Mouse (Mus musculus) kidney, adult 9 months (tissue): ENCODE measurements at regions not wholly inside any gene's neighbourhood (a gene's known extent, or its start where the extent isn't known, plus 50 kb on each side); places are given as distances from the start of the nearest gene placed in this dataset.
"Not testable (repeated sequence)": the region's sequence is repeated elsewhere in the genome, so short reads cannot be mapped to it uniquely, and the experiment has no call there.

Experiments used
- DNase-seq: peaks from one replicate; pipeline ENCODE4 v3.0.0; 2022

DNA sequence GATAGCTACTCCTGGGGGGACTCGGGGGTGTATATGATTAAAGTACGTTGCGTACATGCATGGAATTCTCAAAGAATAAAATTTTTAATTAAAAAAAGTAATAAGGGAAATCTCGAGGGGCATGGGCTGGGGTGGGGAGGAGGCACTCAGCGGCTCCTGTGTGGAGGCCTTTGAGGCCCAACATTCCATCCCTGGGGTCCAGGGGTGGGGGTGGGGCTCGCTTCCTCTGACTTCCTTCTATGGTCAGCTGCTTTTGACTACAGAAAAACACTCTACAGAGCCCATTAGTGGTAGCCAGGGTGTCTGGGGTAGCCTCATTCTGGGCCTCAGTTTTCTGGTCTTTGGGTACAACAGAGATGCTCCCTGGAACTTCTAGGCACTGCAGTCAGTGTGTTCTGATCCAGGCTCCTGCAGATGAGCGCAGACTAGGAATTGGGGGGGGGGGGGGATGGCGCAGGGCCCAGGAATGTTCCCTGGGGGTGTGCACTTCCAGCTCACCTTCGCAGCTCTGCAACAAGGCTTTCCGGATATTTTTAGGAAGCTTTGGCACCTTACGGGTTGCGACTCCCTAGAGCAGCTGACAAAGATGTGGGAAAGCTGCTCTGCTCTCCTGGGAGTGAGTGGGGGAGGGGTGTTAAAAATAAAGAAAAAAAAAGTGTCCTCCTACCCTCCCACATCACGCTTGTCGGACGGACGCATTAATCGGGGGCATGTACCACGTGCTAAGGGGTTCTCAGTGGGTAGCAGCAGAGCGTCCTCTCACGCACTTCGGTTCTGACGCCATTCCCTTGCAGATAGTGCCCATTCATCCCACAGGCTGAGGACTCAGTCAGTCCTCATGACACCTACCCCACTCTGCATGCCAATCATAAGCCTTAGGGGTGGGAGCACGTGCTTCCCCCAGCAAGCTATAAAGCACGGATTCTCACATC, 89.1 kb downstream of the Rhob start:
- no peak for DNase-seq

DNA sequence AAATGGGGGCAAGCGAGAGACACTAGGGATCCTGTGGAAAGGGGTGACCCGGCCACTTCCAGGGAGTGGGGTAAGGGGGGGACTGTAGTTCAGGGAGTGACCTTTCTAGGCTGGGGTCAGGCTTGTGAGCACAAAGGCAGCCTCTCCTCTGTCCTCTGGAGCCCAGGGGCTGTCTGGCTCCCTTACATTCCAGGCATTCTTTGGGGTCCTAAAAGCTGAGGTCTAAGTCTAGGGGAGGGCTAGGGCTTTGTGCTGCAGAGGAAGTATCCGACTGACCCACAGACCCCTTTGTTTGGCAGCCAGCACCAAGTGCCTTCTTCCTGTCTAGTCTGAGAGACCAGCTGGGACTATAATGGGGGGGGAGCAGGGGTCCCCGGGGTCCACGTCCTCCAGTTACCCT, 88.9 kb downstream of the Hs1bp3 start:
- no peak for DNase-seq

DNA sequence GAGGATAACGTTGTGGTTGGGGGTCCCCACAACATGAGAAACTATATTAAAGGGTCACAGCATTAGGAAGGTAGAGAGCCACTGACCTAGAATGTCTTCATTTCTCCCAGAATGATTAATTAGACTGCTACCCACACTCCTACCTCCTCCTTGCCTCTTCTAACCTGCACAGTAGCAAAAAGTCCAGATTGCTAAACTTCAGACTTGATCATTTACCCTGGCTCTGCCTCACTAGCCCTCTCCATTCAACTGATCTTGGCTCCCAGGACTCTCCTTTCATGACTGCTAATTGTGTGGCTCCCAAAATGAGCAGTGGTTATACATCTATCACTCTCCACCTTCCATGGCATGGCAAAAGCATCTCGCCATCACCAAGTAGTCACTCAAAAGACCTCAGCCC, 88.1 kb downstream of the Hs1bp3 start:
- DNase-seq = peak; percentile 67

DNA sequence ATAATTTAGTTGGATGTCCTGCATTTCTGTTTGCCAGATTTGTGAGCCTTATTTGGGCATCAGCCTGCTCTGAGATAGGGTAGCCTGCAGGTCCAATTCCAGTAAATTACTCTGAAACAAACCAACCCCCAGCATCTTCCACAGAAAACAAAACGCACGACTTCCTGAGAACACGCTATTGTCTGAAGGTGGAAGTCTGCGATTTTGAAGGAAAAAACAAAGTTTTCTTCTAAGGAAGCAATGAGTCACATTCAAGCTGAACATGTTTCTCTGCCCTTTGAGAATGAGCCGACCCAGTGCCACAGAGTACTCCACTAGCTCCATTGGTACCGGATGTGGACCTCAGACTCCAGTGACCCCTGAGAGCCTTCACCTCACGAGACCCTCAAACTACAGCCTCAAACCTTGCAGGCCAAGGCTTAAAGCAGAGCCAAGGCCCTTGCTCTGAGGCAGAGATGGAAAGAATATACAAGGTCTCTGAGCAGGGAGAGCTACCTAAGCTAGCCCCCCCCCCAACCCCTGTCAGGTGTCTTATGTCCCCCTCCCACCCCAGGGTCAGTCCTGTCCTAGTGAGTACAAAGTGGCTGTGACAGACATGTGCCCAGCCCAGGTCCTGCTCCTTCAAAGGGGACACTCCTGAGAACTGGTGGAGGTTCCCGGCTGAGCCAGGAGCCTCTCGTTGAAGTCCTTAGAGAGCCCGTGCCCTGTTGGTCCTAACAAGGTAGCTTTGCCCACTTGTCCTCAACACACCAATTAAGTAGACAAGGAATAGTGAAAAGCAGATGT, 87.3 kb downstream of the Hs1bp3 start:
- peak; percentile 57 for DNase-seq

DNA sequence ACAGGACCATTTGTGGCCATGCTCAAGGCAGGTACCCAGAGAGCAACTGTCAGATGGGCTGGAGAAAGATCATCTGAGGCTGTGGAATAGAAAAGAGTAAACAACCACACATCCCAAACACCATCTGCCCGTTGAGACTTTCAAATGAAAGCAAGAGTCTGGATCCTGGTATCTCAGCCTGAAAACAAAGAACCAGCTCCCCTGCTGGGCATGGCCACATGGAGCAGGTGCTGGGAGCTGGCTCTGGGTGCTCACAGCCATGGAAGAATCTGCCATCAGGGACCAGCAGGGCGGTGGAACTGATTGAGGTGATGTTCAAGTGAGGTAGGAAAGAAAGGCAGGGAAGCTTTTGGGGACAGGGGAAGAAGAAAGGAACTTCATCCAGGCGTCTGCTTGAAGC, 85.6 kb downstream of the Hs1bp3 start:
- no peak for DNase-seq

DNA sequence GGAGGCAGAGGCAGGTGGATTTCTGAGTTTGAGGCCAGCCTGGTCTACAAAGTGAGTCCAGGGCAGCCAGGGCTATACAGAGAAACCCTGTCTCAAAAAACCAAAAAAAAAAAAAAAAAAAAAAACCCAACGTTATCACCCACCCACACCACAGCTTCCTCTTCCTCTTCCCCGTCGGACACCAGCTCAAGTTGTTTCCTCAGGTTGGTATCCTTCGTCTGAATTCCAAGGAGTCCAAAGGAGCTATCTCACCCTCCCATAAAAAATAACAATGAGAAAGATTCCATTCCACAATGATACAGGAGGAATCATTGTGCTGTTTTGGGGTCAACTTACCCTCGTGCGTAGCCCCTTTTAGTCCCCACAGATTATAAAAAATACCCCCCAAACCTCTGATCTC, 83.2 kb downstream of the Hs1bp3 start:
- not testable (repeated sequence) for DNase-seq

DNA sequence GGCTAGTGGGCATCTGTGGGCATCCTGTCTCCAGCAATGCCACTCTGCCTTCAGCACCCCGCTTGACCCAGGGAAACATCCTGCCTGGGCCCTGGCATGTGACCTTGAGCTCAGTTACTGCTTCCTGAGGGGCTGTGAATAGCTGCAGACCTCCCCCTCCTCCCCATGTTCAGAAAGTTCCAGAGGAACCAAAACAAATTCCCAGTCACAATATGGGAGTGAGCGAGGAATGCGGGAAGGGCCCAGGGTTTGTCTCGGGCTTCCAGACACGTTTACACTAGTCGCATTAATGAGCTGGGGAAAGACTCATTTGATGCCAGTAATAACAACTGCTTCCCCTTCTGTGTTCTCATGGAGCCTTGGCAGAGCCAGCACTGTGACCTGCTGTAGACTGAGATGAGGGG, 81.7 kb downstream of the Hs1bp3 start:
- peak; percentile 44 for DNase-seq

DNA sequence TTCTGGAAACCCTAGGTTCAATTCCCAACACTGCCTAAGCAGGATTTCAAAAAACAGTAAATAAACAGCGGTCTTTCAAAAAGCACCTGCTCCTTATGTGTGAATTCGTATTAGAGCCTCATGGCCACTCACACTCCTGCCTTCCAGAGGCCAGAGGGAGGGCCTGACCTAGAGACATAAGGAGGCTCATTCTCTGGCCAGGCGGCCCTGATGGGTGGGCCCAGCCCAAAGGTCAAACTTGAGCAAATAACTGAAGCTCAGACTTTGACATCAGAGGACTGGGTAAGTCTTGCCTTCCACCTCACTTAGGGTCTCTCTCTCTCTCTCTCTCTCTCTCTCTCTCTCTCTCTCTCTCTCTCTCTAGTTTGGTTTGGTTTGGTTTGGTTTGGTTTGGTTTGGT, 80.7 kb downstream of the Hs1bp3 start:
- no peak for DNase-seq
